Mouse (Mus musculus) stomach, embryonic 14.5 days (tissue): ENCODE results near the gene Ccdc60. TPM values are rescaled to one million over a fixed set of nuclear protein-coding genes. Genes with fewer than 3 reads are reported as not detected.

Experiments
- ATAC-seq: fragments of 200-750 bp; cut with Nextera tagmentation; 2 replicates; pipeline ENCODE4 v1.8.0; 2017; ENCODE audit warnings: low read depth, moderate TSS enrichment; ENCODE audit not compliant: insufficient number of reproducible peaks, insufficient read depth, low FRiP score
- H3K27ac ChIP-seq: fragments of 300-500 bp; sonication (generic); 2 replicates; pipeline ENCODE4 v1.5.1; 2014; ENCODE audit warnings: mild to moderate bottlenecking, low read length, moderate library complexity, mixed read lengths
- H3K27me3 ChIP-seq: fragments of 300-500 bp; sonication (generic); 2 replicates; pipeline ENCODE4 v1.6.1; 2014; ENCODE audit warnings: low read length, control low read depth, mixed read lengths; ENCODE audit not compliant: control insufficient read depth, insufficient read depth
- H3K36me3 ChIP-seq: fragments of 300-500 bp; sonication (generic); 2 replicates; pipeline ENCODE4 v1.6.1; 2014; ENCODE audit warnings: mild to moderate bottlenecking, control low read depth, low read length, moderate library complexity, mixed read lengths; ENCODE audit not compliant: control insufficient read depth, insufficient read depth
- H3K4me1 ChIP-seq: fragments of 300-500 bp; sonication (generic); 2 replicates; pipeline ENCODE4 v1.6.1; 2014; ENCODE audit warnings: low read length, control low read depth, mixed read lengths; ENCODE audit not compliant: control insufficient read depth, insufficient read depth
- H3K4me2 ChIP-seq: fragments of 300-500 bp; sonication (generic); replicated peaks from 2 replicates; pipeline ENCODE4 v1.6.1; 2014; ENCODE audit warnings: low read depth, low read length, control low read depth
- H3K4me3 ChIP-seq: fragments of 300-500 bp; sonication (generic); 2 replicates; pipeline ENCODE4 v1.5.1; 2014; ENCODE audit warnings: low read depth, low read length, control low read depth
- H3K9ac ChIP-seq: fragments of 300-500 bp; sonication (generic); replicated peaks from 2 replicates; pipeline ENCODE4 v1.6.1; 2014; ENCODE audit warnings: low read depth, mild to moderate bottlenecking, control low read depth, low read length, moderate library complexity, mixed read lengths
- H3K9me3 ChIP-seq: fragments of 300-500 bp; sonication (generic); 2 replicates; pipeline ENCODE4 v1.6.1; 2016; ENCODE audit warnings: low read depth, low read length, control low read depth; ENCODE audit not compliant: control insufficient read depth
- WGBS: fragments of 180-500 bp; shearing (Covaris S2); extraction: QIAGEN DNeasy Blood & Tissue Kit; methylation state at CpG from one replicate; pipeline ENCODE4 v1.1.7; 2014; 5-methylcytosine and 5-hydroxymethylcytosine counted together
- polyA plus RNA-seq: library from polyadenylated mRNA; unstranded; fragments of >200 nt; fragmentation: Nextera tagmentation; extraction: Ambion mirVana; gene quantifications from 2 replicates; pipeline ENCODE4 v1.2.1, GENCODE M21; 2014

Ccdc60 gene
- polyA plus RNA-seq, 1 experiment from 2014 or later: 2.2 TPM

DNA sequence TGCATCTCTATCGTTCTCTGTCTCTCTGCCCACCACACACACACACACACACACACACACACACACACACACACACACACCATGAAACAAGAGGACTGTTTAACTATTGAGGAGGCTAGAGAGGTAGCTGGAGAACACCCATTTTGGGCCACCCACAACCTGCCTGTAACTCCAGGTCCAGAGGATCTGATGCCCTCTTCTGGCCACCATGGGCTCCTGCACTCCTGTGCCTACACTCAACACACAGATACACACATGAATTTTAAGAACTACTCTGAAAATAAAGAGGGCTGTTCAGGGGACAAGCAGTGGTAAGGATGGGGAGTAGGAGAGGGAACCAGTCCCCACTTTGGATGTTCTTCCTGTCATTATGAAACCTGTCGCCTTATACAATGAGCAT is 26.1 kb downstream of the Ccdc60 start:
- no peak for ATAC-seq
- 93% methylated on average over 2 of the region's 2 CpGs for WGBS
- no peaks in the 10 kb centered on the region for H3K27me3 ChIP-seq

DNA sequence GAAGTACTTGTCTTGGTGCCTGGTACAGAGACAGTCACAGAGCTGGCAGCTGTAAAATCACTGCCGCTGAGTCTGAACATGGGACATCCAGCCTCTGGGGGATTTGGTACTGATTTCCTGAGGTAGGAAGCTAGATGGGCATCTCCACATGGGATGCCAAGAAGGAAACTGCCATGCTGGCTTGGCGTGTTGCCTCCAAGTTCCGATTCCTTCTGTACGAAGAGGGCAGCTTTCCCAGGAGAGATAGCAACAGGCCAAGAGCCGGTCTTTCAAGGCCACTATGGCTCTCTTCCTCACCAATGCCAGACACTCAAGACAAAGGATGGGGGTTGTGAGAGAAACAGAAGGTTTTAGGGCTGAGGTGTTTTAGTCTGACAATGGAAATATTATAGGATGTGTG is 26.8 kb downstream of the Ccdc60 start:
- H3K9me3 ChIP-seq: no peaks in the 10 kb centered on the region

More for the DNA sequence above, 26.1 kb downstream of the Ccdc60 start:
- no peak overlapping the region for H3K9ac ChIP-seq
- H3K4me3 ChIP-seq: no peak overlapping the region
- no peaks in the 10 kb centered on the region for H3K9me3 ChIP-seq
- no peaks in the 10 kb centered on the region for H3K4me1 ChIP-seq
- H3K4me2 ChIP-seq: no peak overlapping the region
- H3K36me3 ChIP-seq: no peaks in the 10 kb centered on the region
- no peak overlapping the region for H3K27ac ChIP-seq

DNA sequence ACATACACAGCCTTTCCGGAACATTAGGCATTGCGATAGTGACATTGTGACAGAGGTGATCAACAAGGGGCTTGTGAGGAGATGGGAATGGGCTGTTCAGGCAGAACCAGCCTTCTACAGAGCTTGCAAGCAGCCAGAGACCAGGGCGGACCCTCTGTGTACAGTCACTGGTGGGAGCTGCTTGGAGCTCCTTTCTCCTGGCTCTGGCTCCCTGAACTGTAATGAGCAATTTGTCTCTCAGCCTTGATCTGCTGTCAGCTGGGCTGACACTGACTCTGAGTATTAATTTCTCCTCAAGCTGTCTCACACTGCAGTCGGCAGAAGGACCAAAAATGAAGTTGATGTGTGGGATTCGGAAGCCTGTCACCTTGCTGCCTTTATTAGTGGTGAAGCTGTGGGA is 28.4 kb downstream of the Ccdc60 start:
- 70% methylated on average over 5 of the region's 5 CpGs for WGBS
- H3K4me1 ChIP-seq: no peaks in the 10 kb centered on the region
- no peaks in the 10 kb centered on the region for H3K36me3 ChIP-seq
- H3K4me3 ChIP-seq: no peak overlapping the region
- no peak overlapping the region for H3K4me2 ChIP-seq
- ATAC-seq: no peak
- no peaks in the 10 kb centered on the region for H3K9me3 ChIP-seq
- H3K27me3 ChIP-seq: no peaks in the 10 kb centered on the region
- no peak overlapping the region for H3K27ac ChIP-seq
- H3K9ac ChIP-seq: no peak overlapping the region

More for the DNA sequence above, 26.8 kb downstream of the Ccdc60 start:
- H3K4me1 ChIP-seq: no peaks in the 10 kb centered on the region
- no peak for ATAC-seq
- WGBS: 91% methylated on average over 5 of the region's 5 CpGs
- no peaks in the 10 kb centered on the region for H3K36me3 ChIP-seq
- no peak overlapping the region for H3K4me2 ChIP-seq
- no peaks in the 10 kb centered on the region for H3K27me3 ChIP-seq
- H3K27ac ChIP-seq: no peak overlapping the region
- no peak overlapping the region for H3K4me3 ChIP-seq
- no peak overlapping the region for H3K9ac ChIP-seq

DNA sequence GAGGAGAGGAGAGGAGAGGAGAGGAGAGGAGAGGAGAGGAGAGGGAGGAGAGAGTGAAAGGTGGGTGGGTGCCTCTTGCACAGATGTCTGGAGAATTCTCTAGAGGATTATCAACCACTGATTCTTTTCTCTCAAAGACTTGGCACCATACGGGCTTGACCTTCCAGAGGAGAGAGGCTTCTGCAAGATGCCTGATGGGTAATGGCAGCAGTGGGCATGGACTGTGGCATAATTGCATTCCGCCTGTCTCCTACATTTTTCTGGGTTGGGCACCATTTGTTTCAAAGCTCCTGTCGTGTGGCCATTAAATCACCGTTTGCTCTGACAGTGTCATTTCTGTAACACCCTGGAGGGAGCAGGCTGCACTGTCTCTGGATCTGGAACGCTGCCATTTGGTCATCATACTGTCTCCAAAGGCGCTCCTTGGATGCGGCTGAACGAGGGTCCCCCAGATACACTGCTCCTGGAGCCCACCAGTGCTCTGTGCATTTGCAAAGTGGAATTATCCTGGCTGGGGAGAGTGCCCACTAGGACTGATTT is 30.4 kb downstream of the Ccdc60 start:
- H3K4me2 ChIP-seq: no peak overlapping the region
- no peak overlapping the region for H3K9ac ChIP-seq
- H3K27ac ChIP-seq: no peak overlapping the region
- H3K36me3 ChIP-seq: no peaks in the 10 kb centered on the region
- H3K4me1 ChIP-seq: no peaks in the 10 kb centered on the region
- no peaks in the 10 kb centered on the region for H3K9me3 ChIP-seq
- no peaks in the 10 kb centered on the region for H3K27me3 ChIP-seq
- no peak overlapping the region for H3K4me3 ChIP-seq
- ATAC-seq: no peak
- 61% methylated on average over 8 of the region's 8 CpGs for WGBS

DNA sequence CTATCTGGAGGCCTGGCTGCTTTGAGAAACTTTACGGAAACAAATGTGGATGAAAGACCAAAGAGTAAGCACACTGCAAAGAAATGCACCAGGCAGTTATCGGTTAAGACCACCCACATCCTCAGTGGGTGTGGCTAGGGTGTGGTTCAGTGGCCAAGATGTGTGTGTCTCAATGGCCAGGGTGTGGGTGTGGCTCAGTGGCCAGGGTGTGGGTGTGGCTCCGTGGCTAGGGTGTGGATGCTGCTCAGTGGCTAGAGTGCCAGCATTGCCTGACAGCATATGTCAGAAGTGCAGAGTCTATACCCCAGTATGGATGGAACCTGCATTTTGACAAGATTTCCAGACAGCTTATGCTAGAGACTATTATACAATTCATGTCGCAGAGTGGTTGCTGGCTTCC is 34.9 kb downstream of the Ccdc60 start:
- Histone ChIP-seq H3K27ac (no peak overlapping the region), H3K27me3 (no peaks in the 10 kb centered on the region), H3K9ac (no peak overlapping the region), H3K4me1 (no peaks in the 10 kb centered on the region), H3K4me3 (no peak overlapping the region), H3K4me2 (no peak overlapping the region), H3K9me3 (no peaks in the 10 kb centered on the region), H3K36me3 (no peaks in the 10 kb centered on the region)
- ATAC-seq: no peak
- 63% methylated on average over 4 of the region's 4 CpGs for WGBS

DNA sequence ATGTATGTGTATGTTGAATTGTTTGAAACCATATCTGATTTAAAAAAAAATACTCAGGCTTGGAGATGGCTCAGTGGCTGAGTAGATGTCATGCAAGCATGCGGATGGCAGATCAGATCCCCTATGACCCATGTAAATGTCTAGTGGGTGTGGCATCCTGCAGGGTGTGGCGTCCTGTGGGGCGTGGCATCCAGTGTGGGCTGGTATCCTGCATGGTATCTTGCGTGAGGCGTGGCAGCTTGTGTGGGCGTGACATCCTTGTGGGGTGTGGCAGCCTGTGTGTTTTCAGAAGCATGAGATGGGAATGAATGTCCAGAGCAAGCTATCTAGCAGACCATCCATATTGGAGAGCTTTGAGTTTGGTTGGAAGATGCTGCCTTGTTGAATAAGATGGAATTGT is 36.6 kb downstream of the Ccdc60 start:
- Histone ChIP-seq H3K4me2 (no peak overlapping the region), H3K27ac (no peak overlapping the region), H3K36me3 (no peaks in the 10 kb centered on the region), H3K27me3 (no peaks in the 10 kb centered on the region), H3K4me1 (no peaks in the 10 kb centered on the region), H3K9ac (no peak overlapping the region), H3K4me3 (no peak overlapping the region), H3K9me3 (no peaks in the 10 kb centered on the region)
- 83% methylated on average over 6 of the region's 6 CpGs for WGBS
- ATAC-seq: no peak

DNA sequence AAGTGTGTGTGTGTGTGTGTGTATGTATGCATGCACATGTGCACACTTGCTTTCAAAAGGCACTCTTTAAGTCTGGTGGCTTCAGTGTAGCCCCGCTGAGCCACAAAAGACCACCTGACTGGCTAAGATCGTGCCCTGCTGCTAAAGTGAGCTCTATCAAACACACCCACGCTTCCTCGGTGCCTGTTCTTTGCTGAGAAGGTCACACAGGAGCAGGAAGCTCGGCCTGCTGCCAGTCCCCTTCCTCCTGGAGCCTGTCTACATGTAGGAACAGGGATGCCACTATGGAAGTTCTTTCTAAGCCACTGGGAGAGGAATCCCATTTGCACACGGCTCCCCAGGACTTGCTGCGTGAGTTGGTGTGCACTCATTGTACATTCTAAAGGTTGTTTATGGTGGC is 42.1 kb downstream of the Ccdc60 start:
- Histone ChIP-seq H3K9ac (no peak overlapping the region), H3K9me3 (no peaks in the 10 kb centered on the region), H3K36me3 (no peaks in the 10 kb centered on the region), H3K4me1 (no peaks in the 10 kb centered on the region), H3K4me3 (no peak overlapping the region), H3K27ac (no peak overlapping the region), H3K27me3 (no peaks in the 10 kb centered on the region), H3K4me2 (no peak overlapping the region)
- WGBS: 80% methylated on average over 7 of the region's 7 CpGs
- ATAC-seq: no peak

DNA sequence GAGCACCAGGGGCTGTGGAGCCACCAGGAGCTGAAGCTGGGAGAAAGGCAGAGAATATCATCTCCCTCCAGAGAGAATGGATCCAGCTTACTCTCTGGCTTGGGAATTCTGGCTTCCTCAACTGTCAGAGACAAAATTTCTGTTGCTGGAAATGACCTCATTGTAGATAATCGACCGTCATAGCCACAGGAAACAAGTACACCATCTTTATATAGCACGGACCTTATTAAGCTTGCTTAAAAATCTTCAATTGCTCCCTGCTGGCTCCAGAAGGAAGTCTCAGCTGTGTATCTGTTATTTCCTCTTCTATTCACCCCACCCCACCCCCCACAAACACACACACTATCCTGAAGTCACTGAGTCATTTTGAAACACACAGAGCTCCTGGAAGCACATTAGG is 44.3 kb downstream of the Ccdc60 start:
- H3K27me3 ChIP-seq: no peaks in the 10 kb centered on the region
- no peak overlapping the region for H3K27ac ChIP-seq
- H3K4me1 ChIP-seq: no peaks in the 10 kb centered on the region
- ATAC-seq: no peak
- no peak overlapping the region for H3K4me3 ChIP-seq
- H3K36me3 ChIP-seq: no peaks in the 10 kb centered on the region
- H3K4me2 ChIP-seq: no peak overlapping the region
- no peaks in the 10 kb centered on the region for H3K9me3 ChIP-seq
- WGBS: 77% methylated on average over 3 of the region's 3 CpGs
- no peak overlapping the region for H3K9ac ChIP-seq

DNA sequence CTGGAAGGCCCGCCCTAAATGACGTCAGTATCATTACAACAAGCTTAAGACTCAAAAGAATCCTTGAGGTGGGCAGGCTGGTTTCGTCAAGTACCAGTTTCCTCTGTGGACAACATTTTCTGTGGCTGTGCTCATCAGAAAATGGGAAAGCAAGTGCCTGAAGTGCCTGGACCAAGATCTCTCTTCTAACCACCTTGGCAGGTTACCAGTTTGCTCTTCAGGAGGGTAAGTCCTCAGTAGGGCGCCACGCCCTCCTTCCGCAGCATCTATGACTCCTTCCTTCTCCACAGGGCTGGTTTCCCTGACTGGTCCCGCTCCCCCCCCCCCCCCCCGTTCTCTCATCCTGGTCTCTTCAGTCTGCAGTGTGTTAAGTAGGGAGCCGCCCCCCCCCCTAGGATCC is 45.2 kb downstream of the Ccdc60 start:
- Histone ChIP-seq H3K27ac (no peak overlapping the region), H3K4me1 (no peaks in the 10 kb centered on the region), H3K9ac (no peak overlapping the region), H3K4me3 (no peak overlapping the region), H3K9me3 (no peaks in the 10 kb centered on the region), H3K4me2 (no peak overlapping the region), H3K36me3 (no peaks in the 10 kb centered on the region), H3K27me3 (no peaks in the 10 kb centered on the region)
- 79% methylated on average over 9 of the region's 9 CpGs for WGBS
- no peak for ATAC-seq
